Mouse (Mus musculus): Measurements from ENCODE around the gene Lgals9.

Gene Lgals9

GRCm38 (mm10) chr11:78920411-78920939 lies 64.3 kb downstream of the Lgals9 start, which contains the start of gene Nos2:
Nos2 (plus strand) TSS chr11:78920787.
- no peak for DNase-seq (ENCODE audit: low spot score)

- DNase-seq (ENCODE audit: low spot score): no peak
Observed at GRCm38 (mm10) chr11:78919745-78920144, 65.0 kb downstream of the Lgals9 start.

GRCm38 (mm10) chr11:78916410-78916809 lies 68.3 kb downstream of the Lgals9 start:
- no peak for DNase-seq (ENCODE audit: low spot score)

GRCm38 (mm10) chr11:78915473-78915872 lies 69.3 kb downstream of the Lgals9 start:
- no peak for DNase-seq (ENCODE audit: low spot score)

All from ovary, postnatal 36 days (tissue).